Mouse (Mus musculus): ENCODE data around the gene Zfyve16.

The Zfyve16 gene

DNA sequence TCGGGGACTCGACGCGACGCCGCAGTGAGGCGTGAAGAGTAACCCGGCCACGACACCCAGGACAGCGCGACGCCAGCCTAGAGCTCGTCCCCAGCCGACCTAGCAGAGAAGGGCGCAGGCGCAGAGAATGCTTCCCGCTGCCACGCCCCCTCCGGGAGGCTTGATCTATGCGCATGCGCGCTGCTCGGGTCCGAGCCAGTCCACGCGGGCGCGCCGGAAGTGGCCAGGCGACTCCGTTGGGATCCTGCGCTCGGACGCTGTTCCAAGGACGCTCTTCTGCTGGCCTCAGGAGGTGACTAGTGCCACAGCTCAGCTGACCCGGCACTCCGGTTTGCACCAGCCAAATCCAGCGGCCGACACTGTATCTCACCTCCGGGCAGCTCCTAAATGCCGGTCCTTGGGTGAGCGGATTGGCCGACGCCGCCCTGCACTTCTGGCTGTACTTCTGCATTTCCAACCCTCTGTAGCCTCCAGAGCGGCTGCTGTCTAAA is at the start of gene Zfyve16:
Gene Zfyve16 (minus strand): TSS at position 148 of the 491 bp plus-strand sequence.
- in situ Hi-C loops (cut with MboI, MseI), result loop anchor here (5.0 kb wide), 2 partner anchors 82 to 102 kb away; partner anchors contain the start of gene Serinc5 (in 1 of the 2)

DNA sequence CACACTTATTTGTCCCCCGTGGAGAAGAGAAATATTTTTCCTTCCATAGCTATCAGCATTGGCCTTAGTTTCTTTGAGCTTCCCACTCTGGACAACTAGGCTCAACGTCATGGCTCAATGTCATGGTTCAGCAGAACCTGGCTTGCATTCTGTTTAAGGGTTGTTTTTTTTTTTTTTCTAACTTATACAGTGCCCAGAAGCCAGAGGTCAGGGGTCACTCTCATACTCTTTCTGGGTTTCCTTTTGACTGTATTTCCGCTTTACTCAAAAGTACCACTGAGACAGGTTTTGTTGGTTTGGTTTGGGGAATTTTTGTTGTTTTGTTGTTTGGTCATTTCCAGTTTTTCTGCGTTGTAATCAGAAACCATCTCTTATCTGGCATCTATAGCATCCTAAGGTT is 47.5 kb upstream of the Zfyve16 start:
- in situ Hi-C loops (cut with MboI, MseI), result loop anchor here (5.0 to 25.0 kb wide), 4 partner anchors 49 to 1134 kb away; no protein-coding TSS in a partner anchor

DNA sequence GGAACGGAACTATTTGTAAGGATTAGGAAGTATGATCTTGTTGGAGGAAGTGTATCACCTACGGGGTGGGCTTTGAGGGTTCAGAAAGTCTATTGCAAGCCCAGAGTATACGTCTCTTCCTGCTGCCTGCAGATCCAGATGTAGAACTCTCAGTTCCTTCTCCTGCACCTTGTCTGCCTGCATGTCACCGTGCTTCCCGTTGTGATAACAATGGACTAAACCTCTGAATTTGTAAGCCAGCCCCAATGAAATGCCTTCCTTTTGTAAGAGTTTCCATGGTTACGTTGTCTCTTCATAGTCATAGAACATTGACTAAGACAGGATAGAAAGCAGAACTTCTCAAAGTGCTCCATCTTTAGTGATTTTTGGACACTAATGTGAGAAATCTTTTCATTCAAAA is 46.0 kb upstream of the Zfyve16 start:
- in situ Hi-C loops (cut with MboI, MseI), result loop anchor here (5.0 to 25.0 kb wide), 4 partner anchors 51 to 1136 kb away; no protein-coding TSS in a partner anchor

DNA sequence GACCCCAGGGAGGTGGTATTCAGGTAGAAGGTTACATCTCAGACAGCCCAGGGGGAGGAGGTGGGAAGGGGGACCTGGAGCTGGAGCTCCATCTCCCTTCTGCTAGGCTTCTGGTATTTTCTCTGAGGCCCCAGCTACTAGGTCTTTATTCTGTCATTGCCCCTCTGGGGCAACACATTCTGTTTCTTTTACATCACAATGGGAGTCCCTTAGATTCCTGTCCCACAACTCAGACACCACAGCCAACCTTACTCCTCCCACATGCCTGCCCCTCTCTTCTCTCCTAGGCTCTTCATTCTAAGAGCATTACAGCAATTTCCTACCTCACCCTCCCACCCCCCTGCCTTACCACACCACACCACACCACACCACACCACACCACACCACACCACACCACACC is 45.4 kb upstream of the Zfyve16 start, which contains the start of gene Spz1:
Gene Spz1 (minus strand): TSS at position 101 of the 400 bp plus-strand sequence.
- in situ Hi-C loops (cut with MboI, MseI), result loop anchor here (5.0 to 25.0 kb wide), 4 partner anchors 51 to 1136 kb away; no protein-coding TSS in a partner anchor

DNA sequence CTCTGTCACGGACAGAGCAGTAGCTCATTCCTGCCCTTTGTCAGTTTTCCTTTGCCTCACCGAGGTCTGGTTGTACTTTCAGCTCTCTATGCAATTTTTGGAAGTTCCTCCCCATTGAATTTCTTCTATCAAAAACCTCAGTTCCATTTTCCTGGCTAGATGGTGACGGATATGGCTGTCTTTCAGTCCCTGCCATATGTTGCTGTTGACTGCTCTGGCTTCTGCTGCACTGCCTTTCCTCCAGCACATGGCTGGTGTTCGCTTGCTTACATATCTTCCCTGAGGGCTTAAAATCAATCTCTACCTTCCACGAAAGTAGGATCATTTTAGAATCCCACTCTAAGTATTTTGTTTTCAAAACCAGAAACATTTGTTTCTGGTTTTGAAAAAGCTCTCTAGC is 28.8 kb upstream of the Zfyve16 start:
- in situ Hi-C loops (cut with MboI, MseI), result no loop called here

DNA sequence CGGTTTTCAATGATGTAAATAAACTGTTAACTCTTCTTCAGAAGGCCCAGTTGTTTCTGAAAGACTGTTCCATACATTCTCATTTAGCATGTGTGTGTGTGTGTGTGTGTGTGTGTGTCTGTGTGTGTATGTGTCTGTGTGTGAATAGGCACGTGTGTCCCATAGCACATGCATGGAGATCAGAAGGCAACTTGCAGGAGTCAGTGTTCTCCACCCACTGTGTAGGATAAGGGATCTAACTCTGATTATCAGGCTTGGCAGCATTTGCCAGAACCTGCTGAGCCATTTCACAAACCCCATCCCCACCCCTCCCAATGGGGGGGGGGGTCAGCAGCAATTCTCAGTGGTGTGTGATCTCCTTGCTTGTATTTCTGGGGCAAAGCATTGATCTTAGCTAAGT is 26.6 kb upstream of the Zfyve16 start:
- in situ Hi-C loops (cut with MboI, MseI), result no loop called here

DNA sequence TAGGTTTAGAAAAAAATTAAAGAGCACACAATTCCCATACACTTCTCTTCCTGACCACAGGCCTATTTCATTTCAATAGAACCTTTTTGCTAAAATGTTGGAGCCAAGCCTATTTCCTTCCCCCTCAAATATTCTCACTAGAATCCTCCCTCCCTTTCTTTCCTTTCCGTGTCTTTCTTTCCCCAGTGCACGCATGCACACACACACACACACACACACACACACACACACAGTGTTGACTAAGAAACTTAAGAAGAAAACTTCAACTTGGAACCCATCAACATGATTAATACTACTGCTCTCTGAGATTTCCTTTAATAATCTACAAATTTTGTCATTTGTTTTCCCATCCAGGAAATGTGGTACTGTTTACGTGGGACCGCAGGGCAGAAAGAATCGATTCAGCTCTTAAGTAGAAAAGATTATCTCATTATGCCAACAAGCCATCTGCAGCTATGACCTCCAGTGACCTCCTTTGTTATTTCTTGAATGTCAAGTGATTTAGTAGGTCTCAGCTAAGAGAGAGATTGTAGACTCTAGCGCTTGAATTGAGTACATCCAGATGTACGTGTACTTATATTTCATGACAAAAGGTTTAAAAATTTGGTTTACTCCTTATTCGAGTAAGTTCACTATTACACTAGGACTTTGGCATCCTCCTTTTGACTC is 25.9 kb upstream of the Zfyve16 start:
- in situ Hi-C loops (cut with MboI, MseI), result no loop called here

DNA sequence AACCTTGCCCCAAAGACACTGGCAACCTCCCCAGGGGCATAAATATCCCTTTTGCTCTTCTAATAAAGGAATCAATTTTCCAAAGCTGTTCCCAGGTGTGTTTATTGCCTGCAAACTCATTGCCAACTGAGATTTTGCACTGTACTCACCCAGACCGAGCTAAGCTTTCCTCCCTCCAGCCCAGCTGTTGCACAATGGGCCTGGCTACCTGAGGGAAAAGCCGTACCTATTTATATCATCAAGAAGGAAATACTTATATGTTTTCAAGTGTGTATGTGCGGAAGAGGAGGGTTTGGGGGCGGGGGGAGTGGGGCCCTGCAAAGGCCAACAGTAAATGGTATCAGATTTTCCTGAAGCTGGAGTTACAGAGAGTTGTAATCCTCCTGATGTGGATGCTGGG is 16.4 kb upstream of the Zfyve16 start:
- in situ Hi-C loops (cut with MboI, MseI), result loop anchor here in 1 of 2 experiments (10.0 kb wide), 1 partner anchor 918 kb away; no protein-coding TSS in a partner anchor

DNA sequence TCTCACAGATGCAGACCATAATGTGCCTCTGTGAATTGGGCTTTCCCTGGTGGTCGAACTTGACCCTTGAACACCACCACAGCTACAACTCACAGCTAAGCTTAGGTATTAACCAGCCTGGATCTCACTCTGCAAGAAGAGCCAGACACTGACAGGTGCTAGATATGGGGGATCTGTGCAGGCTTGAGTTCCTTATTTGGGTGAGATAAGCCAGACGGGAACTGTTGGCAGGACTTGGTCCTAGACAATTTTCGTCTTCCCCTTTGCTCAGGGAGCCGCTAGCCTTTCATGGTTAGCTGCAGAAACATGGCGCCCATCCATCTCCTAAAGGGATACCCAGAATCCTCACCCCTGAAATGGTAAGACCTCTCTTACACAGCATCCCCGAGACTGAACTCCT is 10.3 kb upstream of the Zfyve16 start:
- in situ Hi-C loops (cut with MboI, MseI), result loop anchor here in 1 of 2 experiments (10.0 kb wide), 1 partner anchor 924 kb away; no protein-coding TSS in a partner anchor

DNA sequence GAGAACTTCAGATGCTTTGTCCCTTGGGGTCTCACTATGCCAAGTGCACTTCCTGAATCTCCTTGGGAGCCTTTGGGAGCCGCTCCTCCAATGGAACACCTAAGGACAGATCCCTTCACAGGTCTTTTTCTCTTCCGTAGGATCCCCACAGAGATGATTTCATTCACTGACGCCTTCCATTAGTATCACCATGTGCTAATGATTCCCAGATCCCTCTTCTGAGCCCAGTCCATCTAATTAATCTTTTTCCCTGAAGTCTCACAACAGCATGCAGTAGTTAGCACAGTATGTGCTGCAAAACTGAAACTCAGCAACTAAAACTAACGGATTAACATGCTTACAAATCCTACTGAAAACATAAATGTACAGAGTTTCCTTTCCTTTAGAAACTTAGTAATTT is 8.5 kb upstream of the Zfyve16 start:
- in situ Hi-C loops (cut with MboI, MseI), result no loop called here

DNA sequence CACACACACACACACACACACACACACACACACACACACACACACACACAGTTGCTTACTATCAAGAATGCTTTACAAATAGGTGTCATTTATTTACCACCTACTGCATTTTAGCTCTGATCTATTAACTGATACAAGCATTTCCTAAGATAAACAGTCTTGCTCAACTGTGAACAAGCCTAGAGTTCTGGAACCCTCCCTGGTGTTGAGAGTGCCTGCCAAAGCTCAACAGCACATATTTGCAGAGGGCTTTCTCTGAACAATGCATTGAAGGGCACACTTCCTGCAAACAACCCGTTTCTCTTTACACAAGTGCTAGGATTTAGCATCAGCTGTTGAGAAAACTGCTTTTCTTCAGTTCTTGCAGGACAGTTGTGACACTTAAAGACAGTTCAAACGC is 3.1 kb upstream of the Zfyve16 start:
- in situ Hi-C loops (cut with MboI, MseI), result loop anchor here (5.0 kb wide), 2 partner anchors 78 to 98 kb away; partner anchors contain the start of gene Serinc5 (in 1 of the 2)

DNA sequence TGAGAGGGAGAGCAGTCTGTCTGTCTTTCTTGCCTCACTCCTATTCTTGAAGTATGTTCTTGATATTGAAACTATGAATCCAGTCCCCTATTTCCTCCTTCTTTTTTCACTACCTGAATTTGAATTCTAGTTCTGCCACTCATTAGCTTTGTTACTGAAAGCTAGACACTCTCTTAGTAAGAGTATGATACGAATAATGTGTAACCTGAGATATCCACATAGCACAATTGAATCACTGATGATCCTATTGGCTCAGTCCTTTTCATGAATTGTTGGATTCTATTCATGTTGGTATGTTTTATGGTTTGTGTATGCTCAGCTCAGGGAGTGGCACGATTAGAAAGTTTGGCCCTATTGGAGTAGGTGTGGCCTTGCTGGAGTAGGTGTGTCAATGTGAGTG is 1.5 kb upstream of the Zfyve16 start:
- in situ Hi-C loops (cut with MboI, MseI), result loop anchor here (5.0 kb wide), 2 partner anchors 80 to 100 kb away; partner anchors contain the start of gene Serinc5 (in 1 of the 2)

DNA sequence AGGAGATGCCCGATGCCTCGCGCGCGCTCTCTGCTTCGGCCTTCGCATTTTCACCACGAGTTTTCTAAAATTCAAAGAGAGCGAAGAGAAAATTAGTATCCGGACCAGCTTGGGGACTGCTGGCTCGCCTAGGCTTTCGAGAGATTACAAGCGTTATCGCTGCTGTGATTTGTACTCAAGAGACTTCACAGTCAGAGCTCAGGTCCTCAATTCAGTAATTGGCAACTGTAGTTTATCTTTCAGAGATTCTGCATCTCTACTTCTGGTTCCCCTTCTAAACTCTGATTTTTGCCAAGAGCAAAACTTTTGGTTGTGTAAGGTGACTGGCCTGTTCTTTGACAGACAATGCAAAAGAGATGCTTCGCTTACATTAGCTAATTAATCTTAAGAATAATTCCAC is 569 bp upstream of the Zfyve16 start:
- in situ Hi-C loops (cut with MboI, MseI), result loop anchor here (5.0 kb wide), 2 partner anchors 81 to 101 kb away; partner anchors contain the start of gene Serinc5 (in 1 of the 2)

DNA sequence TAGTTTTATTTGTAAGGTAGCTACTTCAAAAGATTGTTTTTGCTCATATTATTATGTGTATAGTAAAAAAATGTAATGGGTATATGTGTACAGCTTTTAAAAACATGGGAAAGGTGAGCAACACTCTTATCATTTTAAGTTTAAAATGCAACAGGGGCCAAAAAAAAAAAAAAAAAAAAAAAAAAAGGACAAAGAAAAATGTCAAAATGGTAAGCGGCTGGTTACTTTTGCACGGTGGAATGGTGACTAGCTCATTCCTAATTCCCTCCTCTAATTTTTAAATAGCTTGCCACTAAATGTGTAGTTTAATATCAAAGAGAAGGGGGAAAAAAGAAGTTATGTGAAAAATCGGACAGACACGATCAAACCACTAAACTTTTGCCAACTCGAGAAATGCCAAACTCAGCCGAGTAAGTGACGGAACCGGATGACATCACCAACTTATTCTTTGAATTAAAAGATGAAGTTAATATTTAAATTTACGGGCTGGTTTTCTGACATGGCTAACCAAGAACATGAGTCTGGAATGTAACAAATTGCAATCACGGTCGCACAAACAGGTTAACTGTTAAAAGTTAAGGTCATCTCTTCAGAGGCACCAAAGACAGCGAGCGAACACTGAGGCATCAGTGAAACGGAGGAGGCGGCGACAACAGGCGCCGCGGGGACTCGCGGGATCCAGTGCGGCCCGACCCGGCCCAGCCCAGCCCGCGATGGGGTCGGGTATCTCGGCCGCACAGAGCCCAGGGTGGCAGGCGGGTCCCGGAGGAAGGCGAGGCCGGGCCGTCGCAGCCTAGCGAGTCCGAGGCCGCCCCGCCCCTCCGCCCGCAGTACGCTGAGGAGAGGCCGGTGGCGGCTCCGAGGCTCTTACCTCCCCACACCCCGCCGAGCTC is 594 bp downstream of the Zfyve16 start:
- in situ Hi-C loops (cut with MboI, MseI), result loop anchor here (5.0 kb wide), 2 partner anchors 82 to 102 kb away; partner anchors contain the start of gene Serinc5 (in 1 of the 2)

DNA sequence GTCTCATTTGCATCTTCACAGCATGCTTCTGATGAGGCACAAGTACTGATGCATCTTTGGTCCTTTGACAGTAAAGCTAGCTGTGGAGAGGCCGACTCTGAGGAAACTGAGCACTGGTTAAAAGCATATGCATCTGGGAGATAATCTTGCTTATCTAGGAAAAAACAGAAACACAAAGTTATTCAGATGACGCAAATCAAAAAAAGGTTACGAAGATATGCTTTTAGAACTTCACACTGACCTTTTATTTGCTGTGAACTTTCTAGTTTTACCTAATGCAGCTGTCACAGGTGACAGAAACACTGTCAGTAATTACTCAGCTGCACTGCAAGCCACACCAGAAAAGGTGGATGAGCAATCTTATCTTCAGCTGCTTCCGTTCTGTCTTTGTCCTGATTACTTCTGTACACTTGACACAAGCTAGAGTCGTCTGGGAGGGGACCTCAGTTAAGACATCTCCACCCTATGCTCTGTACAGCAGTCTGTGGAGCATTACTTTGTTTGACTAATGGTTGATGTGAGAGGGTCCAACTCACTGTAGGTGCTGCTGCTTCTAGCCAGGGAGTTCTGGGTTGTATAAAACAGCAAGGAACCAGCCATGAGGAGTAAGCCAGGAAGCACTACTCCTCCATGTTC is 7.4 kb downstream of the Zfyve16 start:
- in situ Hi-C loops (cut with MboI, MseI), result no loop called here

DNA sequence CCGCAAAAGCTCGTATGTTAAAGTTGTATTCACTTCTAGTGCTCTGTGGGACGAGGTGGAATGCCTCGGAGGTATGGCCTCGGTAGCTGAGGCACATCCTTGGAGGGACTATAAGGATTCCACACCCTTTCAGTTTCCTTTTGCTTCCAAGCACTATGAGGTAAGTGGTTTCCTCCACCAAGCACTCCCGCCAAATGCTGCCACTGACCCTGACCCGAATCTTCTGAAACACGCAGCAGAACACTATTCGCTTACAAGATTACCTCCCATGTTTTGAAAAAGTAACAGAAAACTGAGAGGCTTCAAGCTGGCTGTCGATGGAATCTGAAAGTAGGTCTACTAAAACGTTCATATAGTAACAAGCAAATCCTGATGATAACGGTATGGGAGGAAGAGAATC is 25.8 kb downstream of the Zfyve16 start:
- in situ Hi-C loops (cut with MboI, MseI), result no loop called here

DNA sequence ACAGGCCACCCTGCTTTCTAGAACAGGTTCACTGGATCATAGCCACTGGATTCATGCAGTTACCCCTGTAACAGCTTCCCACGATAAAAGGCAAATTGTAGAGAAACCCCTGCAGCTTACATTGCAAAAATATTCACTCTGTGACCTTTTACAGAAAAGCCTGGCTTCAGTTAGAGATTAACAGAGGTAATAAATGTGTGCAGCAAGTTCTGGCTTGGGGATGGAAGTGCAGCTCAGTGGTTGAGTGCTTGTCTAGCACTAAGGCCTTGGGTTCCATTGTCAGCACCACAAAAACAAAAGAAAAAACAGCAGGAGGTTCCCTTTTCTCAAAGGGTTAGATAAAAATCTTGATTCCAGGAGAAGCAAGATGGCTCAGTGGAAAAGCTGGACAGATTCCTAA is 38.7 kb downstream of the Zfyve16 start:
- in situ Hi-C loops (cut with MboI, MseI), result no loop called here

DNA sequence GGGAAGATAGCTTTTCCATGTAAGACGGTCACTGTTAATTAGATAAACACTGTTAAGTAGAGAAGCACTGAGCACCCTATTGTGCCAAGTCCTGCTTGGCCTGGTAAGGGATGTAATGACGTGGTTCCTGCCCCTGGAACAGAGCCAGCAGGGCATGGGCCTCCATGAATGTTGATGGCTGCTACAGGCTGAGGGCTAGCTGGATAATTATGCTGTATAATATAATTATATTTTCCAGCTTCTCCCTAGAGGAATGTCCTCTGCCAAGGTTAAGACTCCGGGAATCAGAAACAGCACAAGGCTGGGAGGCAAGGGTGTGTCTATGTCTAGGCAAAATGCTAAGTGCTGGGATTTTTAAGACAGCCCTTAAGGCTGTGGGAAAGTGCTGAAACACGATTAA is 39.9 kb downstream of the Zfyve16 start:
- in situ Hi-C loops (cut with MboI, MseI), result no loop called here

DNA sequence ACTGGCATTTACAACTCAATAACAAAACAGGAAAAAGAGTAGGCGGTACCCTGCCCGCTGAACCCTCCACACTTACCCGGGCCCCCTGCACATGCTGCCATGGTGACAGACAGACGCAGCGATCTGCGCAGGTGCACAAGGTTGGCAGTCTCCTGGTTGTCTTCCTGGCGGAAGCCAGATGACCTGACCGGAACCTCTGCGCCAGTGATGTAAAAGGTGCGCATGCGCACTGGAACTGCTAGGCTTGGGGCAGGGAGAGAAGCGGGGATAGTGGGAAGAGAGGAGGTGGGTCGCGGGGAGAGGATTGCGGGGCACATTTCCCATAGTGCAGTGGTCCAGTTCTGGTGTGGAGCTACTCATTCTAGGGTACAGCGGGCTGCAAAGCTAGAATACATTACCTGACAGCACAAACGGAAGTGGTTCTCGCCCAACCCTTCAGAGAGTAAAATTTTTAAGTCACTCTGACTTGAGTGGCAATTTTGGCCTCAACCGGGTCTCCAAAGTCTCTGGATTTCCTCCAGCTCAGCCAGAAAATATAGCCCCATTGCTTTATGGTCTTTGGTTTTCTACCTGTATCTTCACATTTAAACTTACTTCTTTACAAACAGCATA is 46.7 kb downstream of the Zfyve16 start, which contains the start of gene Fam151b:
Gene Fam151b (minus strand): TSS at position 164 of the 612 bp plus-strand sequence.
- in situ Hi-C loops (cut with MboI, MseI), result loop anchor here (5.0 to 10.0 kb wide), 2 partner anchors 127 to 569 kb away; partner anchors contain the start of gene Msh3 (in 2 of the 2)

DNA sequence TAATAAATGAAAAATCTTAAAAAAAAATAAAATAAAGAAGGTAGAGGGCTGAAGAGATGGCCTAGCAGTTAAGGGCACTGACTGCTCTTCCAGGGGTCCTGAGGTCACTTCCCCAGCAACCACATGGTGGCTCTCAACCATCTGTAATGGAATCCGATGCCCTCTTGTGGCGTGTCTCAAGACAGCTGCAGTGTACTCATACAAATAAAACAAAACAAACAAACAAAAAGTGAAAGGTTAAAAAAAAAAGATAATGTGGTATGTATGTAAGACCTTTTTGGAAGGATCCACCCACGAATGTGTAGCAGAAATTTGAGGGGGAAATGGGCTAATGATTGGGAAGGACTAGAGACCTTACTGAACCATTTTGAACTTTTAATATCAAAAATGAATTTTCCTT is 47.3 kb downstream of the Zfyve16 start:
- in situ Hi-C loops (cut with MboI, MseI), result loop anchor here (5.0 to 10.0 kb wide), 2 partner anchors 126 to 569 kb away; partner anchors contain the start of gene Msh3 (in 2 of the 2)

Measured in T-helper 17 cell (primary cell).